ENCODE assay signal across 10 mouse cellular contexts in genomic region chr15:86201095-86201494, GRCm38 (mm10). TPM values are rescaled to one million over a fixed set of nuclear protein-coding genes. Genes with fewer than 3 reads are reported as not detected.
DNase-seq lines count a peak whose midpoint lies in the region; ATAC-seq and TF ChIP-seq lines count a peak whose summit lies in the region.
"Had no signal": no experiment of that assay in that cellular context is flagged by ENCODE, and none has a peak within 500 bp of the region (broad histone marks: within the 10 kb centered on the region; RNA-seq: fewer than 3 reads in every experiment).

No protein-coding gene starts in this region.

- no peak overlapping the region for H3K4me2 ChIP-seq in kidney, embryonic 14.5 days (replicated peaks; ENCODE audit: low read depth, low read length)
- no peak overlapping the region for H3K4me2 ChIP-seq in liver, postnatal 0 days (ENCODE audit: low read depth, low read length)

- DNase-seq in kidney, adult 2 months, result peak; percentile 58
- DNase-seq in 416B (ENCODE audit: low read depth), result peak; percentile 86
- DNase-seq in R1 (ENCODE audit: low read depth, low spot score), result peak; percentile 55
- no peak for DNase-seq in liver, postnatal 0 days
- DNase-seq in embryo, embryonic 10.5 days (ENCODE audit: low spot score), result no peak
- DNase-seq in right cerebral cortex, postnatal 4 days, result no peak
- DNase-seq: right cerebral cortex, postnatal 25 days; thymus, postnatal 14 days had no signal

- no peak for TF ChIP-seq POLR2A in kidney, adult 2 months (IDR thresholded peaks at IDR 0.05; ENCODE audit: low read depth, low read length)

- TF ChIP-seq CTCF in kidney, adult 2 months (conservative IDR thresholded peaks at IDR 0.05; ENCODE audit: insufficient read depth, insufficient read length, low read depth, low read length), result no peak
- 0 out of 2 replicates have a peak, but pooled peaks have one; percentile 12 for TF ChIP-seq CTCF in liver, postnatal 0 days (IDR thresholded peaks at IDR 0.05; ENCODE audit: low read depth)

- peaks cover 10% of the 10 kb centered on the region; the same call in 1 of the 2 replicates for H3K4me1 ChIP-seq in kidney, adult 2 months (ENCODE audit: control insufficient read depth, insufficient read depth, low read length)
- H3K4me1 ChIP-seq in kidney, embryonic 14.5 days (ENCODE audit: control insufficient read depth, insufficient read depth, low read length), result peaks cover 21% of the 10 kb centered on the region
- H3K4me1 ChIP-seq in liver, postnatal 0 days (ENCODE audit: insufficient read depth), result peaks cover 39% of the 10 kb centered on the region

- H3K27me3 ChIP-seq in kidney, adult 2 months (replicated peaks; ENCODE audit: control insufficient read depth, insufficient read depth, low read length), result no peaks in the 10 kb centered on the region
- no peaks in the 10 kb centered on the region for H3K27me3 ChIP-seq in kidney, embryonic 14.5 days (ENCODE audit: control insufficient read depth, insufficient read depth, low read length)
- H3K27me3 ChIP-seq in liver, postnatal 0 days (ENCODE audit: insufficient read depth, low read length), result no peaks in the 10 kb centered on the region

- no peaks in the 10 kb centered on the region for H3K36me3 ChIP-seq in kidney, adult 2 months (ENCODE audit: control insufficient read depth, insufficient read depth, low read length)
- H3K36me3 ChIP-seq in kidney, embryonic 14.5 days (ENCODE audit: control insufficient read depth, insufficient read depth, low read length), result no peaks in the 10 kb centered on the region
- H3K36me3 ChIP-seq in liver, postnatal 0 days (replicated peaks; ENCODE audit: insufficient read depth, low read length), result no peaks in the 10 kb centered on the region
- H3K36me3 ChIP-seq: G1E had no signal

- no peak overlapping the region for H3K4me3 ChIP-seq in kidney, adult 2 months (ENCODE audit: insufficient read depth, low read depth, low read length)
- H3K4me3 ChIP-seq in kidney, embryonic 14.5 days (ENCODE audit: low read length), result no peak overlapping the region
- H3K4me3 ChIP-seq in liver, postnatal 0 days (ENCODE audit: low read depth, low read length), result no peak overlapping the region

- no peak for ATAC-seq in kidney, embryonic 14.5 days (ENCODE audit: low FRiP score, low TSS enrichment)
- ATAC-seq in liver, postnatal 0 days, result peak; percentile 50

- H3K9me3 ChIP-seq in kidney, embryonic 14.5 days (ENCODE audit: control insufficient read depth, low read length), result no peaks in the 10 kb centered on the region
- H3K9me3 ChIP-seq in liver, postnatal 0 days (ENCODE audit: low read length), result no peaks in the 10 kb centered on the region
- H3K9me3 ChIP-seq: G1E had no signal

- TF ChIP-seq EP300 in liver, postnatal 0 days (IDR thresholded peaks at IDR 0.05; ENCODE audit: low read depth), result peak; percentile 52; the same call in 1 of the 2 replicates

- H3K9ac ChIP-seq in kidney, embryonic 14.5 days (ENCODE audit: low read depth, low read length), result no peak overlapping the region
- H3K9ac ChIP-seq in liver, postnatal 0 days (replicated peaks), result no peak overlapping the region

- 40% methylated on average over 4 of the region's 4 CpGs for WGBS in kidney, adult 2 months
- 50% methylated on average over 4 of the region's 4 CpGs for WGBS in kidney, embryonic 14.5 days
- WGBS in liver, postnatal 0 days (ENCODE audit: insufficient replicate concordance), result 26% methylated on average over 4 of the region's 4 CpGs

- H3K27ac ChIP-seq in kidney, adult 2 months (ENCODE audit: insufficient read depth, low read depth, low read length), result peak overlapping the region; percentile 11; the same call in 1 of the 2 replicates
- no peak overlapping the region for H3K27ac ChIP-seq in kidney, embryonic 14.5 days (ENCODE audit: low read depth, low read length)
- H3K27ac ChIP-seq in liver, postnatal 0 days (ENCODE audit: low read depth), result peak overlapping the region; percentile 72; the same call in 1 of the 2 replicates

RNA-seq across cellular contexts. Expression of gene Tbc1d22a, which starts 13.2 kb away (rescaled TPM):
- polyA plus RNA-seq in kidney, adult 2 months (2012; rRNA removed), result 31.7 and 34.5 TPM in 2 replicates
- polyA plus RNA-seq in kidney, embryonic 14.5 days (2014; fragmentation: Nextera tagmentation; extraction: Ambion mirVana), result 6.5 and 11.1 TPM in 2 replicates
- 6.0 and 6.4 TPM in 2 replicates for polyA plus RNA-seq in liver, postnatal 0 days (2015; fragmentation: Nextera tagmentation; extraction: Ambion mirVana)

RNA-seq across cellular contexts. Expression of gene Cerk, which starts 15.2 kb away (rescaled TPM):
- polyA plus RNA-seq in kidney, adult 2 months (2012; rRNA removed), result 19.7 and 20.8 TPM in 2 replicates
- 5.7 and 14.2 TPM in 2 replicates for polyA plus RNA-seq in kidney, embryonic 14.5 days (2014; fragmentation: Nextera tagmentation; extraction: Ambion mirVana)
- 5.5 and 6.1 TPM in 2 replicates for polyA plus RNA-seq in liver, postnatal 0 days (2015; fragmentation: Nextera tagmentation; extraction: Ambion mirVana)

Comparison
In these comparisons a context has a peak if more than half of its experiments do, and no peak if none do; other contexts are left out.
1. DNase-seq: peak in kidney, adult 2 months (single experiment), 416B (single experiment) and R1 (single experiment); none in liver, postnatal 0 days (single experiment), embryo, embryonic 10.5 days (single experiment) and right cerebral cortex, postnatal 4 days (single experiment).